Mouse (Mus musculus) liver, postnatal 0 days (tissue): ENCODE results near the gene Mgat1. TPM values are rescaled to one million over a fixed set of nuclear protein-coding genes. Genes with fewer than 3 reads are reported as not detected.

Source experiments
- ATAC-seq: fragments of 200-750 bp; cut with Nextera tagmentation; 2 replicates; pipeline ENCODE4 v1.8.0; 2017; ENCODE audit warnings: mild to moderate bottlenecking, moderate library complexity
- DNase-seq: peaks from one replicate; pipeline ENCODE4 v3.0.0-alpha.2; 2016
- H3K27ac ChIP-seq: fragments of 300-500 bp; sonication (generic); 2 replicates; pipeline ENCODE4 v1.5.1; 2014; ENCODE audit warnings: antibody characterized with exemption, moderate library complexity, mild to moderate bottlenecking, low read depth
- H3K27me3 ChIP-seq: fragments of 300-500 bp; sonication (generic); 2 replicates; pipeline ENCODE4 v1.6.1; 2014; ENCODE audit warnings: low read length, control low read depth, mixed read lengths; ENCODE audit not compliant: insufficient read depth
- H3K36me3 ChIP-seq: fragments of 300-500 bp; sonication (generic); replicated peaks from 2 replicates; pipeline ENCODE4 v1.6.1; 2014; ENCODE audit warnings: mild to moderate bottlenecking, control low read depth, low read length, moderate library complexity, mixed read lengths; ENCODE audit not compliant: insufficient read depth
- H3K4me1 ChIP-seq: fragments of 300-500 bp; sonication (generic); 2 replicates; pipeline ENCODE4 v1.6.1; 2014; ENCODE audit warnings: antibody characterized with exemption, mild to moderate bottlenecking, control low read depth; ENCODE audit not compliant: insufficient read depth
- H3K4me2 ChIP-seq: fragments of 300-500 bp; sonication (generic); 2 replicates; pipeline ENCODE4 v1.6.1; 2014; ENCODE audit warnings: low read depth, mild to moderate bottlenecking, low read length, moderate library complexity, mixed read lengths
- H3K4me3 ChIP-seq: fragments of 300-500 bp; sonication (generic); 2 replicates; pipeline ENCODE4 v1.5.1; 2014; ENCODE audit warnings: low read depth, low read length
- H3K9ac ChIP-seq: fragments of 300-500 bp; sonication (generic); replicated peaks from 2 replicates; pipeline ENCODE4 v1.6.1; 2014; ENCODE audit warnings: mild to moderate bottlenecking, moderate library complexity
- H3K9me3 ChIP-seq: fragments of 300-500 bp; sonication (generic); 2 replicates; pipeline ENCODE4 v1.6.1; 2016; ENCODE audit warnings: mild to moderate bottlenecking, control low read depth, low read length, mixed read lengths
- CTCF ChIP-seq: sonication (generic); IDR thresholded peaks from 2 replicates; pipeline ENCODE4 v1.5.1; 2016; ENCODE audit warnings: antibody characterized with exemption, low read depth
- EP300 ChIP-seq: IDR thresholded peaks from 2 replicates; pipeline ENCODE4 v1.6.1; 2016; ENCODE audit warnings: antibody characterized with exemption, low read depth, mild to moderate bottlenecking
- WGBS: fragments of 180-500 bp; shearing (Covaris S2); extraction: QIAGEN DNeasy Blood & Tissue Kit; methylation state at CpG from one replicate; pipeline ENCODE4 v1.1.7; 2014; ENCODE audit not compliant: insufficient replicate concordance; 5-methylcytosine and 5-hydroxymethylcytosine counted together
- polyA plus RNA-seq: library from polyadenylated mRNA; unstranded; fragments of >200 nt; fragmentation: Nextera tagmentation; extraction: Ambion mirVana; gene quantifications from 2 replicates; pipeline ENCODE4 v1.2.1, GENCODE M21; 2015

Mgat1 gene
- polyA plus RNA-seq, 1 experiment from 2014 or later = 56.3 TPM

DNA sequence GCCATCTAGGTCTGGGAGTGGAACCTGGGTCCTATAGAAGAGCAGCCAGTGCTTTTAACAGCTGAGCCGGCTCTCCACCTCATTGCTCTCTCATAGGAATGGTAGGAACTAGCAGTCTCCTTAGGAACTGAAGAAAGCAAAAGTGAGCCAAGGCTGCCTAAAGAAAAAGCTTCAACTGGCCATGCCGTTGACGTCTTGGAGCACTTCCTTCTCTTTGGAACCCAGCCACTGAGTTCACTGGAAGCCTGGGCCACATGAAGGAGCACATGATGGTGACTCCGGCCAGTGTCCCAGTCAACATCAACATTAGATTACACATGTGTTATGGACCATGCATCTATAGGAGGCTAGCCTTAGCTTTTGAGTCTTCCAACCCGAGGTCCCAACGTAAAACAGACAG, 9.0 kb downstream of the Mgat1 start:
- Histone ChIP-seq H3K27me3 (no peaks in the 10 kb centered on the region), H3K9ac (no peak overlapping the region), H3K9me3 (no peaks in the 10 kb centered on the region), H3K4me1 (peaks cover 52% of the 10 kb centered on the region), H3K4me2 (peak overlapping the region; percentile 95), H3K27ac (no peak overlapping the region), H3K36me3 (peaks cover 53% of the 10 kb centered on the region), H3K4me3 (no peak overlapping the region)
- ATAC-seq (no peak), DNase-seq (no peak)
- TF ChIP-seq CTCF = no peak
- no peak for TF ChIP-seq EP300
- WGBS = 80% methylated on average over 6 of the region's 6 CpGs

DNA sequence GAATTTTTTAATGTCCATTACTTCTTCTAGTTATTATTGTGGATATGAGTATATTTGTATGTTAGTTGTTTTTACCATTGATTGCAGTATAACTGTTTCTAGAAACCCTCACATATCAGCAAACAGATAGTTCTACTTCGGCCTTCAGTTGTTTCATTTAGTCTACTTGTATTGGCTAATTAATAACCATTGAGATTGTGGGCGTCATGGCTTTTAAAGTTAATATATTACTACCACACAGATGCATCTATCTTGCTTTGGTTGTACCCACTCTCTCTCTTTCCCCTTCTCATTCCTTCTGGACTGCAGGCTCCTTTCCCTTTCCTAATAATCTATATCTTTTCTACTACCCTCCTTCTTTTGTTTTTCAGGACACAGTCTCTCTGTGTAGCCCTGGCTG, 15.3 kb downstream of the Mgat1 start:
- Histone ChIP-seq H3K36me3 (peaks cover 76% of the 10 kb centered on the region), H3K27ac (peak overlapping the region; percentile 52; the same call in 1 of the 2 replicates), H3K27me3 (no peaks in the 10 kb centered on the region), H3K4me3 (no peak overlapping the region), H3K4me1 (peaks cover 22% of the 10 kb centered on the region), H3K4me2 (peak overlapping the region; percentile 41; the same call in 1 of the 2 replicates), H3K9me3 (no peaks in the 10 kb centered on the region), H3K9ac (no peak overlapping the region)
- ATAC-seq (peak; percentile 47), DNase-seq (no peak)
- TF ChIP-seq EP300 (no peak), CTCF (no peak)
- WGBS = 63% methylated on average over 2 of the region's 2 CpGs

DNA sequence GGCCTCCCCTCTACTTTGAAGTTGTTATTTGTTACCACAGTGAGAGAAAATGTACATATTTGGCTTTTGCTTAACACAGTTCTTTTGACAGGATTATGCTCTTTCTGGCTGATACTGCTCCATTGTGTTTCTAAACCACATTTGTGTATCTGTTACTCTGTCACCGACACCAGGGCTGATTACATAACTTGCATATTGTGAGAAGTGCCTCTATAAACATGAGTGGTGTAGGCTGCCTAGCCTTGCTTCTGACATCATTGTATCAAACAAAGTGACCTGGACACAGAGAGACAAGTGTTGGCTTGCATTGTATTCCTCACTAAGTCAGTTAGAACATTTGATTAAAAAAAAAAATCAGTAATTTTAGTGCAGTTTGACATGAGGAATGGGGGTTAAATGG, 15.8 kb downstream of the Mgat1 start:
- H3K9ac ChIP-seq = no peak overlapping the region
- no peak for DNase-seq
- WGBS = 22% methylated on average over 1 of the region's 1 CpGs

DNA sequence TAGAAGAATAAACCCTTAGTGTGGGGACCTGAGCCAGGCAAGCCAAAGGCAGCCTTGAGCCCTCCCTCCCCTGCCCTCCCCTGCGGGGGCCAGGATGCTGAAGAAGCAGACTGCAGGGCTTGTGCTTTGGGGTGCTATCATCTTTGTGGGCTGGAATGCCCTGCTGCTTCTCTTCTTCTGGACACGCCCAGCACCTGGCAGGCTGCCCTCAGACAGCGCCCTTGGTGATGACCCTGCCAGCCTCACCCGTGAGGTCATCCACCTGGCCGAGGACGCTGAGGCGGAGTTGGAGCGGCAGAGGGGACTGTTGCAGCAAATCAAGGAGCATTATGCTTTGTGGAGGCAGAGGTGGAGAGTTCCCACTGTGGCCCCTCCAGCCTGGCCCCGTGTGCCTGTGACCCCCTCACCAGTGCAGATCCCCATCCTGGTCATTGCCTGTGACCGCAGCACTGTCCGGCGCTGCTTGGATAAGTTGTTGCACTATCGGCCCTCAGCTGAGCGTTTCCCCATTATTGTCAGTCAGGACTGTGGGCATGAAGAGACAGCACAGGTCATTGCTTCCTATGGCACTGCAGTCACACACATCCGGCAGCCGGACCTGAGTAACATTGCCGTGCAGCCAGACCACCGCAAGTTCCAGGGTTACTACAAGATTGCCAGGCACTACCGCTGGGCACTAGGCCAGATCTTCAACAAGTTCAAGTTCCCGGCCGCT, 16.8 kb downstream of the Mgat1 start:
- Histone ChIP-seq H3K36me3 (peaks cover 68% of the 10 kb centered on the region), H3K9me3 (no peaks in the 10 kb centered on the region), H3K4me1 (peaks cover 25% of the 10 kb centered on the region), H3K27me3 (no peaks in the 10 kb centered on the region), H3K9ac (no peak overlapping the region), H3K4me3 (no peak overlapping the region), H3K27ac (peak overlapping the region; percentile 64), H3K4me2 (peak overlapping the region; percentile 33)
- DNase-seq (peak; percentile 83), ATAC-seq (peak; percentile 81)
- WGBS = 76% methylated on average over 21 of the region's 21 CpGs
- TF ChIP-seq EP300 (no peak), CTCF (no peak)

More for the DNA sequence above, 15.8 kb downstream of the Mgat1 start:
- TF ChIP-seq CTCF (no peak), EP300 (no peak)
- Histone ChIP-seq H3K27me3 (no peaks in the 10 kb centered on the region), H3K4me2 (peak overlapping the region; percentile 41; the same call in 1 of the 2 replicates), H3K4me1 (peaks cover 24% of the 10 kb centered on the region), H3K27ac (peak overlapping the region; percentile 52), H3K9me3 (no peaks in the 10 kb centered on the region), H3K36me3 (peaks cover 76% of the 10 kb centered on the region), H3K4me3 (no peak overlapping the region)
- peak; percentile 46; the same call in 1 of the 2 replicates for ATAC-seq

DNA sequence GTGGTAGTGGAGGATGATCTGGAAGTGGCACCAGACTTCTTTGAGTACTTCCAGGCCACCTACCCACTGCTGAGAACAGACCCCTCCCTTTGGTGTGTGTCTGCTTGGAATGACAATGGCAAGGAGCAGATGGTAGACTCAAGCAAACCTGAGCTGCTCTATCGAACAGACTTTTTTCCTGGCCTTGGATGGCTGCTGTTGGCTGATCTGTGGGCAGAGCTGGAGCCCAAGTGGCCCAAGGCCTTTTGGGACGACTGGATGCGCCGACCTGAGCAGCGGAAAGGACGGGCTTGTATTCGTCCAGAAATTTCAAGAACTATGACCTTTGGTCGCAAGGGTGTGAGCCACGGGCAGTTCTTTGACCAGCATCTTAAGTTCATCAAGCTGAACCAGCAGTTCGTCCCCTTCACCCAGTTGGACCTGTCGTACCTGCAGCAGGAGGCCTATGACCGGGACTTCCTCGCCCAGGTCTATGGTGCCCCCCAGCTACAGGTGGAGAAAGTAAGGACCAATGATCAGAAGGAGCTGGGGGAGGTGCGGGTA, 17.4 kb downstream of the Mgat1 start:
- DNase-seq (no peak), ATAC-seq (no peak)
- Histone ChIP-seq H3K27me3 (no peaks in the 10 kb centered on the region), H3K9ac (no peak overlapping the region), H3K4me3 (no peak overlapping the region), H3K36me3 (peaks cover 62% of the 10 kb centered on the region), H3K27ac (peak overlapping the region; percentile 64), H3K4me1 (peaks cover 28% of the 10 kb centered on the region), H3K9me3 (no peaks in the 10 kb centered on the region), H3K4me2 (no peak overlapping the region)
- TF ChIP-seq CTCF = no peak
- no peak for TF ChIP-seq EP300
- WGBS = 84% methylated on average over 14 of the region's 14 CpGs

DNA sequence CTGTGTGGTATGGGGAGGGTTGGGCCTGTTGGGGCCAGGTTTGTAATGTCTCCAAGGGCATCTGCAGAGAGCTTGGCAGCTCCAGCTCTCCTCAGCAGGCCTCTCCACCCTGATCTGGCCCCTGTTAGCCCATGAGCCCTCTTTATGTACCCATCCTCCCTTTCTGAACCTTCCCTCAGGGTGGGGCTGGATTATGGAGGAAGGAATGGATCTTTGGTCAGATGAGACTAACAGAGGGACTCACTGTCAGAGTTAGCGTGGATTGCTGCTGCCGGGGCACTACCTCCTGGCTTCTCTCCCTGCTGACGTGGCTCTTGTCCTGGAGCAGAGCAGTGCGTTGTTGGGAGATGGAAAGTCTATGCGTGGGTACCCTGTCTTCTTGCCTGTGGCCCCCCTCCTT, 18.3 kb downstream of the Mgat1 start:
- Histone ChIP-seq H3K9me3 (no peaks in the 10 kb centered on the region), H3K27me3 (no peaks in the 10 kb centered on the region), H3K36me3 (peaks cover 53% of the 10 kb centered on the region), H3K4me1 (peaks cover 28% of the 10 kb centered on the region), H3K9ac (no peak overlapping the region; the same call in 1 of the 2 replicates), H3K4me3 (no peak overlapping the region), H3K4me2 (no peak overlapping the region), H3K27ac (no peak overlapping the region)
- 83% methylated on average over 5 of the region's 5 CpGs for WGBS
- no peak for TF ChIP-seq CTCF
- TF ChIP-seq EP300 = no peak
- DNase-seq (no peak), ATAC-seq (no peak)
